Mouse (Mus musculus) embryo, embryonic 11.5 days (tissue): ENCODE results near the gene Col27a1.

ENCODE experiments used
- DNase-seq: peaks from one replicate; pipeline ENCODE4 v3.0.0-alpha.2; 2012; ENCODE audit warnings: low read depth, low spot score

Gene Col27a1

GRCm38 (mm10) chr4:63373404-63373803 is 159.6 kb downstream of the Col27a1 start:
- DNase-seq: no peak

DNA sequence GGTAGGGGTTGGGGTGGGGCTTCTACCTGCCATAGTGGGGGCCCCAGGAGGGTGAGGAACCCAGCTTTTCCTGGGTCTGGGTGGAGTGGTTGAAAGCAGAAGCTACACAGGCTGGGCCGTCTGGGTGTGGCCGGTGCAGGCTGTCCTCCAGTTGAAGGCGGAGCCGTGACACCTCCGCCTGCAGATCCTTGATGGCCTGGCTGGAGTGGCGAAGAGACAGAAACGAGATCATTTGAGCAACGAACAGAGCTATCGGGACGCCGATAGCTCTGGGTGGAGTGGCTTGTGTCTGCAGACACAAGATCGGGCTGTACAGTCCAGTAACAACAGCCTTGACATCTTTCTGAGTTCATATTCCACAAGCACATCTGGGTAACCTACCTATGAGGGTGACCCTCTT is 160.5 kb downstream of the Col27a1 start:
- DNase-seq: no peak

GRCm38 (mm10) chr4:63375367-63375766 is 161.6 kb downstream of the Col27a1 start:
- no peak for DNase-seq

DNA sequence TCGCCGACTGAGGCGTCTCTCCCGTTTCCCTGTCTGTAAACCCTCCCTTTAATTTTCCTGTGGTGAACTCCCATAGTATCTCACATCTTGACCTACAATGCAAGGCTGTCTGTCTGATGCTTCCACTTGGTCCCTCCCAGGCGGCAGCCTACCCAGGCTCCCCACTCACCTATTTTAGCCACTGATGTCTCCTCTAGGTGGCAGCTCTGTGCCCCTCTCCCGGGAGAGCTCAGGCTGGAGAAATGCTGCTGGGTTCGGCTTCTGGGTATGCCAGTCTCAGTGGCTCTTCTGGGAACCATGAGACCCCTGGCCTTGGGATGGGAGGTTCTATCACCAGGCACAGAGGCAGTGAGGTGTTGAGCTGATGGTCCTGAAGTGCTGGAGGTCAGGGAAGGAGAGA is 163.7 kb downstream of the Col27a1 start:
- DNase-seq: no peak

GRCm38 (mm10) chr4:63382676-63383369 is 169.0 kb downstream of the Col27a1 start:
- no peak for DNase-seq

DNA sequence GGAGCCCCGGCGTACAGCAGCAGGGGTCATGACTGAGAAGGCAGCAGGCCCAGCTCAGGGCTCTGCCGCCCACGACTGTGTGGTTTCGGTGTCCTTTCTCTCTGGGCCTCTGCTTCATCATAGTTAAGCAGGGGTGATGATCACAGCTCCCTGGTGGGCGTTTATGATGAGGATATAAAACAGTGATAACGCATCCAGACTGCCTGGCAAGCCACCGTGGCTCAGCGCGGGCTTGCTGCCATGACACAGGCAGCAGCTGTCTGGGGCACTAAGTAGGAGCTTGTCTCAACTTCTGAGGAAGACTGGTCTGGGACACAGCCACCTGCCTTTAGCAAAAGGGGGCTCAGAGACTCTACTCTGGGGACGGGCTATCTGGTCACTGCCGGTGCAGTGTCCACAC is 169.7 kb downstream of the Col27a1 start:
- DNase-seq: no peak

DNA sequence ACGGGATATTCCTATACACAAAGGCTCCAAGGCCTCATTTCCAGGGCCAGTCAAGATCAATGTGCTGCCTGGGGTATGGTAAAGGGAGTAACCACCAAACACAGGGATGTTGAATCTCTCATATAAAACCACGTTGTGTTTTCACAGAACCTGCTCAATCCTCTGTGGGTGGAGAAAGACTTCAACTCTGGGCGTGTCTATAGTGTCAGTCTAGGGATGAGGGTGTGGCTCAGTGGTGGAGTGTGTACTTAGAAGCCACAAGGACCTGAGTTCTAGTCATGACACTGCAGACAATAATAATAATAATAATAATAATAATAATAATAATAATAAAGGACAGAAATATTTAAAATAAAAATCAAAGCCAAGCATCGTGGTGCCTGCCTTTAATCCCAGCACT is 170.5 kb downstream of the Col27a1 start:
- DNase-seq: no peak
